Mouse (Mus musculus) intestine, embryonic 16.5 days (tissue): ENCODE data around the gene Cyct. TPM values are rescaled to one million over a fixed set of nuclear protein-coding genes. Genes with fewer than 3 reads are reported as not detected.

ENCODE experiments used
- ATAC-seq: fragments of 200-750 bp; cut with Nextera tagmentation; 2 replicates; pipeline ENCODE4 v1.8.0; 2017; ENCODE audit warnings: moderate TSS enrichment, moderate library complexity
- H3K27ac ChIP-seq: fragments of 300-500 bp; sonication (generic); 2 replicates; pipeline ENCODE4 v1.5.1; 2014; ENCODE audit warnings: mild to moderate bottlenecking, low read length
- H3K27me3 ChIP-seq: fragments of 300-500 bp; sonication (generic); replicated peaks from 2 replicates; pipeline ENCODE4 v1.6.1; 2014; ENCODE audit warnings: low read length, control low read depth, mixed read lengths; ENCODE audit not compliant: control insufficient read depth, insufficient read depth
- H3K36me3 ChIP-seq: fragments of 300-500 bp; sonication (generic); 2 replicates; pipeline ENCODE4 v1.6.1; 2014; ENCODE audit warnings: low read length, control low read depth; ENCODE audit not compliant: control insufficient read depth, insufficient read depth
- H3K4me1 ChIP-seq: fragments of 300-500 bp; sonication (generic); 2 replicates; pipeline ENCODE4 v1.6.1; 2014; ENCODE audit warnings: low read length, control low read depth, mixed read lengths; ENCODE audit not compliant: control insufficient read depth, insufficient read depth
- H3K4me2 ChIP-seq: fragments of 300-500 bp; sonication (generic); 2 replicates; pipeline ENCODE4 v1.6.1; 2014; ENCODE audit warnings: low read depth, low read length, control low read depth
- H3K4me3 ChIP-seq: fragments of 300-500 bp; sonication (generic); 2 replicates; pipeline ENCODE4 v1.5.1; 2014; ENCODE audit warnings: mild to moderate bottlenecking, low read length
- H3K9ac ChIP-seq: fragments of 300-500 bp; sonication (generic); 2 replicates; pipeline ENCODE4 v1.6.1; 2014; ENCODE audit warnings: low read depth, low read length
- H3K9me3 ChIP-seq: fragments of 300-500 bp; sonication (generic); 2 replicates; pipeline ENCODE4 v1.6.1; 2016; ENCODE audit warnings: low read length, control low read depth; ENCODE audit not compliant: control insufficient read depth
- WGBS: fragments of 180-500 bp; shearing (Covaris S2); extraction: QIAGEN DNeasy Blood & Tissue Kit; methylation state at CpG from one replicate; pipeline ENCODE4 v1.1.7; 2014; 5-methylcytosine and 5-hydroxymethylcytosine counted together
- polyA plus RNA-seq: library from polyadenylated mRNA; unstranded; fragments of >200 nt; fragmentation: Nextera tagmentation; extraction: Ambion mirVana; gene quantifications from 2 replicates; pipeline ENCODE4 v1.2.1, GENCODE M21; 2015

The Cyct gene
- polyA plus RNA-seq, 1 experiment from 2014 or later = not detected

DNA sequence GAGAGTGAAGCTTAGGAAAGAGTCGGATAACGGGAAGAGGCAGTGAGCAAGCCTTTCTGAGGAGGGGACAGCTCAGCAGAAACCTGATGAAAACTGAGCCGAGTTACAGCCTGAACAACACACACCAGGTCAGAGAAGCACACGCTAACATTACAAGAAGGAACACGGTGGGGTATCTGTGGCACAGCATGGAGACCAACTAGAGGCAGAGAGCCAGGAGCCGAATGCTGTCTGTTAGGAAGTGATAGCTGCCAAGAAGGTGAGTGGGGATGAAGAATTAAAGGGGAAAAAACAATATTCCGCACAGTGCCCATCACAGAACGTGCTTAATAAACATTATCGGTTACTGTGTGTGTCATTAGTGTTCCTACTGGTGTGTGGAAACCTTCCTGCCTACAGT lies 18.1 kb downstream of the Cyct start:
- no peak for ATAC-seq
- H3K4me1 ChIP-seq = peaks cover 6% of the 10 kb centered on the region; the same call in 1 of the 2 replicates
- no peak overlapping the region for H3K27ac ChIP-seq
- no peak overlapping the region for H3K4me3 ChIP-seq
- H3K9ac ChIP-seq = no peak overlapping the region
- H3K9me3 ChIP-seq = no peaks in the 10 kb centered on the region
- H3K27me3 ChIP-seq = peaks cover 5% of the 10 kb centered on the region; the same call in 1 of the 2 replicates
- H3K36me3 ChIP-seq = no peaks in the 10 kb centered on the region
- no peak overlapping the region for H3K4me2 ChIP-seq
- WGBS = 88% methylated on average over 9 of the region's 9 CpGs

DNA sequence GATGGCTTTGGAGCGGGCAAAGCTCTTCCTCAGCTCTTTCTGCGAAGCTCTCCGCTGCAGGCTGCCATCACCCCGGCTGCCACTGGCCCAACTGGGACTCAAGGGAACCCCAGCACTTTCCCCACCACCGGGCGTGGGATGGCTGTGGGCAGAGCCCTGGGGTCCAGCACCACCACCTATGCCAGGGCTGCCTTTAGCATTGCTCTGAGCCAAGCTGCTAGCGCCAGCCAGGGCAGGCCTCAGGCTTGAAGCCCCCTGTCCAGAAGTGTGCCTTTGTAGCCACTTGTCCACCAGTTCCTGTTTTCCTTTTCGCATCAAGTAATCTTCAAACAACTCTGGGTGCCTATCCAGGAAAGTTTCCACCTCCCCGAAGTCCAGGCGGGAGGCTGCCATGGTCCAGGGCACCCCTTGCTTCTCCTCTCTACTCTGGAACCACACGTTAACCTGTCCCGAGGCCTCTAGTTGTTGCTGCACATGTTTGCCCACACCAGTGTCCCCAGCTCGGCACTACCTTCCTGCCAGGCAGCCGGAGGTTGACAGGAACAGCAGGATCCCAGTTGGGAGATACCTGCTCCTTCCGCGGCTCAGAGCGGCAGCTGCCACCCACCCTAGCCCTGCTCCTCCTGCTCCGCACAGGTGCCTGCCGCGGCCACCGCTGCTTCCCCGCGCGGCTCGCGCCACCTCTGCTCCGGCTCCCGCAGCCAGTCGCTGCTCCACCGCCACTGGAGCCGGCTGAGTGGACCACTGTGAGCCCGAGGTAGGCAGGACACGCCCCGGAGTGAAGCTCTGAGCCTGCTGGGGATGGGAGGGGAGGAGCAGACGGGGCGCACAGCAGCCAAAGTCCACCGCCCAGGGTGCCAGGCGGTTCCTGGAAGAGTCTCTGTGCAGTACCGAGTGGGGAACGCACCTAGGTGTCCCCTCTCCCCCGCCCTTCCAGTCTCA lies 21.8 kb downstream of the Cyct start, which contains the start of gene Pde11a:
Pde11a (minus strand) TSS at position 560 of the 942 bp plus-strand sequence.
- Histone ChIP-seq H3K36me3 (no peaks in the 10 kb centered on the region), H3K9me3 (no peaks in the 10 kb centered on the region), H3K4me1 (peaks cover 6% of the 10 kb centered on the region; the same call in 1 of the 2 replicates), H3K9ac (peak within 1 kb of the TSS; percentile 66), H3K4me3 (peak within 1 kb of the TSS; percentile 58), H3K27me3 (peaks cover 5% of the 10 kb centered on the region; the same call in 1 of the 2 replicates), H3K4me2 (peak within 1 kb of the TSS; percentile 82), H3K27ac (no peak within 1 kb of the TSS)
- peak; percentile 100 for ATAC-seq
- 16% methylated on average over 40 of the region's 41 CpGs for WGBS

GRCm38 (mm10) chr2:76334596-76334995 lies 25.7 kb downstream of the Cyct start:
- Histone ChIP-seq H3K4me2 (no peak overlapping the region), H3K27me3 (peaks cover 5% of the 10 kb centered on the region; the same call in 1 of the 2 replicates), H3K9me3 (no peaks in the 10 kb centered on the region), H3K9ac (no peak overlapping the region), H3K4me1 (peaks cover 6% of the 10 kb centered on the region; the same call in 1 of the 2 replicates), H3K4me3 (no peak overlapping the region), H3K27ac (no peak overlapping the region), H3K36me3 (no peaks in the 10 kb centered on the region)
- no peak for ATAC-seq
- 85% methylated on average over 5 of the region's 5 CpGs for WGBS

DNA sequence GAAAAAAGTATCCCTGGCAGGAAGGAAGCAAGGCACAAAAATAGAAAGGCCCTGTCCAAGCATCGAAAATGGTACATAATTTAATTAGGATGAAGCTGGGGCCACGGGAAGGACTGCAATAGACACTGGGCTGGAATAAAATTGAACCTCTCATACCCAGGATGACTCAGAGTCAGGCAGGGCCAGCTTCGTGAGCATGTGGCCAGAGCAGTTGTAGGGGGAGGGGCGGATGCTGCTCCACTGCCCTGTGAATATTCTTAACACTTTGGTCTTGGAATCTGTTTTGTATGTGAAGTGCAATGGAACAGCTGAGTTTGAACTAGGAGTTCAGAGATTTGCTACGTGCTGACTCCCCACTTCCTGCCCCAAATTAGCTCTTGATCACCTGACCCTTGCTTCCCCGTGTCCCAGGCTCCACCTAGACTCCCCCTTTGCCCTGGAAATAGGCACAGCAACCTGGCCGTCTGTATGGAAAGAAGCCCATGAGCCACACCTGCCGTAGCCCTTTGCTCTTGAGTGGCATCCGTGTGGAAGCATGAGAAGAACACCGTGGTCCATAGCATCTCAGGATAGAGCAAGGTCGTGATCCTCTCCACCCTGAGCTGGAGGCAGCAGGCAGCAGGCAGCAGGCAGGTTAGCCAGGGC lies 28.0 kb downstream of the Cyct start:
- no peak for ATAC-seq
- Histone ChIP-seq H3K27me3 (no peaks in the 10 kb centered on the region), H3K9me3 (no peaks in the 10 kb centered on the region), H3K4me2 (no peak overlapping the region), H3K4me1 (no peaks in the 10 kb centered on the region), H3K27ac (no peak overlapping the region), H3K36me3 (no peaks in the 10 kb centered on the region), H3K4me3 (no peak overlapping the region), H3K9ac (no peak overlapping the region)
- WGBS = 67% methylated on average over 11 of the region's 11 CpGs

GRCm38 (mm10) chr2:76330081-76330480 lies 30.2 kb downstream of the Cyct start:
- no peaks in the 10 kb centered on the region for H3K27me3 ChIP-seq
- H3K27ac ChIP-seq = no peak overlapping the region
- 91% methylated on average over 5 of the region's 5 CpGs for WGBS
- no peak overlapping the region for H3K4me2 ChIP-seq
- H3K9me3 ChIP-seq = no peaks in the 10 kb centered on the region
- no peaks in the 10 kb centered on the region for H3K36me3 ChIP-seq
- H3K9ac ChIP-seq = no peak overlapping the region
- ATAC-seq = no peak
- no peak overlapping the region for H3K4me3 ChIP-seq
- H3K4me1 ChIP-seq = no peaks in the 10 kb centered on the region

GRCm38 (mm10) chr2:76326161-76326560 lies 34.1 kb downstream of the Cyct start:
- WGBS = 82% methylated on average over 3 of the region's 3 CpGs

DNA sequence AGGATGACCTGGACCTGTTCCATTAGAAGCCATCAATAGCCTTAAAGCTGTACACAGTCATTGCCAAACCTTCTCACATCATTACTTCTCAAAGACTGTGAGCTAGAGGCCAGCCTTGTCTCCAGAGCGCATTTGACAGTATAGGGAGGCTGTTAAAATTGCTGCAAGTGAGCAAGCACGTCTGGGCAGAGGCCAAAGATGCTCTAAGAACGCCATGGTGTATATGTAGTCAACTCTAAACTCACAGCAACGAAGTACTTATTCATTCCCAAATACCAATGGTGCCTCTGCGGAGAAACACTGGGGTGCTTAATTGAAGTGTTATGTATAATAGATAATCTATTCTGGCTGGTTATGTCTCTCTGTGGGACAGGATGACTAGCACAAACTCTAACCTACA lies 35.8 kb downstream of the Cyct start:
- Histone ChIP-seq H3K4me3 (no peak overlapping the region), H3K27ac (no peak overlapping the region), H3K9me3 (no peaks in the 10 kb centered on the region), H3K27me3 (no peaks in the 10 kb centered on the region), H3K36me3 (no peaks in the 10 kb centered on the region), H3K9ac (no peak overlapping the region), H3K4me2 (no peak overlapping the region), H3K4me1 (no peaks in the 10 kb centered on the region)
- ATAC-seq = no peak
- 86% methylated on average over 5 of the region's 5 CpGs for WGBS

More at GRCm38 (mm10) chr2:76326161-76326560, 34.1 kb downstream of the Cyct start:
- H3K4me3 ChIP-seq = no peak overlapping the region
- no peak overlapping the region for H3K4me2 ChIP-seq
- no peak for ATAC-seq
- H3K4me1 ChIP-seq = no peaks in the 10 kb centered on the region
- H3K9me3 ChIP-seq = no peaks in the 10 kb centered on the region
- no peak overlapping the region for H3K27ac ChIP-seq
- no peaks in the 10 kb centered on the region for H3K27me3 ChIP-seq
- H3K9ac ChIP-seq = no peak overlapping the region
- no peaks in the 10 kb centered on the region for H3K36me3 ChIP-seq

DNA sequence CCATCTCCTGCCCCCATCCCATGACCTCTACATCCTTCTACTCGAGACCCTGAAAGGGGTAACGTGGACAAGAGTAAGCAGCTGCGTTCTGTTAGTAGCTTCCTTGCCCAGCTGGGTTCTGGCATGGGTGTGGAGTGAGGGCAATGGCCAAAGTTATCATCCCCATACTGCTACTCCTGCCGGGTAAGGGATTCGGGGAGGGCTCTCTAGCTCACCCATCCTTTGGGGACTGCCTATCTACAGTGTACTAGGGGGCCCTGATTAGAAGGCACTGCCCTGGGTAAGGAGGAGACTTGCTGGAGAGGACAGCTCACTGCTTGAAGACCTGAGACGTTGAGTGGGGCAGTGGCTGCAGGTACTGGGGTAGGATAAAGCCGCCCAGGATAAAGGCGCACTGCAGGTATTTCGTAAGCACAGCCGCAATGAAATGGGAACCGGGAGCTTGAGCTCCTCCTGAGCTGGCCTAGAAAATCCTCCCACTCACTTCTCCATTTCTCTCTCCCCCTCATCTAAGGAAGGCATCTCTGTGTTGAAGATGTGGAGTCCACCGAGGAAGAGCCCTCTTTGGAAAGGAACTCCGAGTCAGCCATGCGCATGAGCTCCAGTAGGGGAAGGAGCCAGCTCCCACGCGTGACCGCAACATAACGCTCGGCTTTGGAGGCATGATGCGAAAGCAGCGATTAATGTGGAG lies 36.9 kb downstream of the Cyct start:
- H3K27me3 ChIP-seq = no peaks in the 10 kb centered on the region
- no peak overlapping the region for H3K4me2 ChIP-seq
- no peak overlapping the region for H3K4me3 ChIP-seq
- no peak overlapping the region for H3K9ac ChIP-seq
- no peak overlapping the region for H3K27ac ChIP-seq
- ATAC-seq = no peak
- 83% methylated on average over 21 of the region's 21 CpGs for WGBS
- H3K4me1 ChIP-seq = no peaks in the 10 kb centered on the region
- no peaks in the 10 kb centered on the region for H3K9me3 ChIP-seq
- no peaks in the 10 kb centered on the region for H3K36me3 ChIP-seq

DNA sequence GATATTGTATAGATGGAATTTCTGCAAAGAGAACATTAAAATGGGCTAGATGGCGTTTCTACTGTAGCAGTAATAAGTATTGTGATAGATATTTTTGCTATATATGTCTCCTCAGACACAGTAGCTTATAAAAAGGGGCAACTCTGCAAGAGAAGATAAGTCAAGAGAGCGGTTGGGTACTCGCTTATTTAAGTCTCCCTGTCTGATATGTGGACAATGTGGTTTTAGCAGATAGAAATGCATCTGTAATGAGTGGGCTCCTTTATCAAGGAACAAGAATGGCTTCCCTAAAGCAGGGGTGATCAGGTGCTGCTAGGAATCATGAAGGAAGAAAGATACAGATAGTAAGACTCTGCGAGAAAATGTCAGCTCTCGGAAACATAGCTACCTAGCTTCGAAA lies 39.9 kb downstream of the Cyct start:
- H3K9me3 ChIP-seq = no peaks in the 10 kb centered on the region
- WGBS = 91% methylated on average over 6 of the region's 6 CpGs
- no peaks in the 10 kb centered on the region for H3K27me3 ChIP-seq
- no peaks in the 10 kb centered on the region for H3K36me3 ChIP-seq
- H3K4me1 ChIP-seq = no peaks in the 10 kb centered on the region
- no peak overlapping the region for H3K9ac ChIP-seq
- H3K4me2 ChIP-seq = no peak overlapping the region
- H3K27ac ChIP-seq = no peak overlapping the region
- no peak for ATAC-seq
- H3K4me3 ChIP-seq = no peak overlapping the region
